Mouse (Mus musculus) v-Abl transformed pro-B cells (cell line): Measurements from ENCODE around the gene Ikbke.

ENCODE experiments used
- in situ Hi-C, 2 experiments: fragments of 400-800 bp; cut with MboI; formaldehyde crosslinking; loops; one replicate each; pipeline ENCODE4 v1.15.1; 2025; ENCODE audit not compliant: unreplicated experiment in 2 of 2

The Ikbke gene

GRCm38 (mm10) chr1:131208800-131209199, 70.6 kb downstream of the Ikbke start:
- in situ Hi-C loops = no loop called here

GRCm38 (mm10) chr1:131208081-131208480, 71.3 kb downstream of the Ikbke start:
- in situ Hi-C loops = no loop called here

- in situ Hi-C loops = no loop called here
These were observed 71.9 kb downstream of the Ikbke start for GRCm38 (mm10) chr1:131207531-131207930.

GRCm38 (mm10) chr1:131206342-131206741, 73.1 kb downstream of the Ikbke start:
- in situ Hi-C loops = no loop called here

GRCm38 (mm10) chr1:131204461-131204860, 74.9 kb downstream of the Ikbke start:
- in situ Hi-C loops = no loop called here
